Mouse (Mus musculus): ENCODE data around the gene Mdm4. TPM values are rescaled to one million over a fixed set of nuclear protein-coding genes. Genes with fewer than 3 reads are reported as not detected.
"Not testable (repeated sequence)": the region's sequence is repeated elsewhere in the genome, so short reads cannot be mapped to it uniquely, and the experiment has no call there.

Mdm4 gene
- polyA plus RNA-seq, 1 experiment from 2014 or later = 30.0 TPM

DNA sequence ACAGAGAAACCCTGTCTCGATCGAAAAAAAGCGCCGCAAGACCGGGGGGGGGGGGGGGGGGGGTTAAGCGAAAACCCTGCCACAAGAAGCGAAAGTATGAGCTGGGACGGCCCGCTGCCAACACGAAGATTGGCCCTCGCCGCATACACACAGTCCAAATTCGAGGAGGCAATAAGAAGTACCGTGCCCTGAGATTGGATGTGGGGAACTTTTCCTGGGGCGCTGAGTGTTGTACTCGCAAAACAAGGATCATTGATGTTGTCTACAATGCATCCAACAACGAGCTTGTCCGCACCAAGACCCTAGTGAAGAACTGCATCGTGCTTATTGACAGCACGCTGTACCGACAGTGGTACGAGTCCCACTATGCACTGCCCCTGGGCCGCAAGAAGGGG lies 4.6 kb downstream of the Mdm4 start:
- not testable (repeated sequence) for H3K9me3 ChIP-seq; H3K27me3 ChIP-seq; ATAC-seq (ENCODE audit: low read depth); H3K36me3 ChIP-seq; H3K27ac ChIP-seq (replicated peaks); H3K4me1 ChIP-seq (replicated peaks)
- 46% methylated on average over 17 of the region's 23 CpGs for WGBS
- peak overlapping the region; percentile 94 for H3K9ac ChIP-seq
- H3K4me3 ChIP-seq = peak overlapping the region; percentile 91
- H3K4me2 ChIP-seq = peak overlapping the region; percentile 65

DNA sequence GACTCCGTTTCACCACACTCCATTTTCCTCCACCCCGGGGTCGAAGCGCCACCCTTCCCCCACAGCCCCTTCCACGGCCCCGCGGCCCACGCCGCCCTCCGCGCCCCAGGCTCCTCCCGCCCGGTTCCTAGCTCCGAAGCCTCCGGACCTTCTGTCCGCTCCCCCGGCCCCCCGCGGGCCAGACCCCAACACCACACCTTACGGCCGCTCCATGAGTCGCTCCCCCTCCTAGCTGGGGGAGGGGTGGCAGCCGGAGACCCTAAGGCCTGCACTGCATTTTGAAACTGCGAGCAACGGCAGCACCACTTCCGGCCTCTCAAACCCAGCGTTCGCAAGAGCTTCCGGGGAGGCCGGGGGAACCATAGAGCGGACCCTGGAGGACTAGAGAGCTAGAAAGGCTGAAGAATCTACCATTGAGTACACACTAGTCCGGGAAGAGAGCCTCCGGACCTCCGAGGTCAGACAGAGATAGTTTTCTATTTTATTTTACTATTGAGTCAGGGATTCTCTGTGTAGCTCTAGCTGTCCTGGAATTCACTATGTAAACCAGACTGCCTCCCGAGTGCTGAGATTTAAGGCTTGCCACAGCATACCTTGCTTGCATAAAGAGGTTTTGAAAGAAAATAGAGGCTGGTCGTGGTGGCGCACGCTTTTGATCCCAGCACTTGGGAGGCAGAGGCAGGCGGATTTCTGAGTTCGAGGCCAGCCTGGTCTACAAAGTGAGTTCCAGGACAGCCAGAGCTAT lies 5.1 kb downstream of the Mdm4 start:
- H3K4me3 ChIP-seq = peak overlapping the region; percentile 91
- peak overlapping the region; percentile 94 for H3K27ac ChIP-seq (replicated peaks)
- under 1% methylated on average over 40 of the region's 40 CpGs for WGBS
- H3K4me1 ChIP-seq (replicated peaks) = peaks cover 8% of the 10 kb centered on the region
- H3K9me3 ChIP-seq = no peaks in the 10 kb centered on the region
- H3K36me3 ChIP-seq = 0 out of 2 replicates have a peak, but pooled peaks cover 3% of the 10 kb centered on the region
- peak; percentile 95 for ATAC-seq (ENCODE audit: low read depth)
- peak overlapping the region; percentile 94 for H3K9ac ChIP-seq
- no peaks in the 10 kb centered on the region for H3K27me3 ChIP-seq
- H3K4me2 ChIP-seq = peak overlapping the region; percentile 65

DNA sequence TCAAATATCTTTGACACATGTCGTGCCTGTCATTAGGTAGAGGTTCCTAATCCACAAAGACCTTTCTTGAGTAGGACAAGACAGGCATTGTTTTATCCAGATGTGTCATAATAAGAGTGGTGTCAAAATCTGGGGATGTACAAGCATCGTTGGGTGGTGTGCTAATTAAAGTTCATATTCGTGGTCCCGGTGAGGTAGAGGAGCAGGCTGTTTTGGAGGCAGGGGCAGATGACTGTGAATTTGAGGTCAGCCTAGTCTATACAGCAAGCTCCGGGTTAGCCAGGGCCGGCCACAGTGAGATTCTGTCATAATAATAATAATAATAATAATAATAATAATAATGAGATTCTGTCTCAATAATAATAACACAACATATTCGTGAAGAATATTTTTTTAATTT lies 5.9 kb downstream of the Mdm4 start:
- WGBS = 44% methylated on average over 7 of the region's 7 CpGs
- Histone ChIP-seq H3K9ac (peak overlapping the region; percentile 94), H3K4me3 (peak overlapping the region; percentile 91), H3K27ac (replicated peaks) (no peak overlapping the region), H3K36me3 (0 out of 2 replicates have a peak, but pooled peaks cover 3% of the 10 kb centered on the region), H3K9me3 (no peaks in the 10 kb centered on the region), H3K4me2 (peak overlapping the region; percentile 65), H3K4me1 (replicated peaks) (peaks cover 8% of the 10 kb centered on the region), H3K27me3 (no peaks in the 10 kb centered on the region)
- ATAC-seq (ENCODE audit: low read depth) = 0 out of 2 replicates have a peak, but pooled peaks have one; percentile 44

DNA sequence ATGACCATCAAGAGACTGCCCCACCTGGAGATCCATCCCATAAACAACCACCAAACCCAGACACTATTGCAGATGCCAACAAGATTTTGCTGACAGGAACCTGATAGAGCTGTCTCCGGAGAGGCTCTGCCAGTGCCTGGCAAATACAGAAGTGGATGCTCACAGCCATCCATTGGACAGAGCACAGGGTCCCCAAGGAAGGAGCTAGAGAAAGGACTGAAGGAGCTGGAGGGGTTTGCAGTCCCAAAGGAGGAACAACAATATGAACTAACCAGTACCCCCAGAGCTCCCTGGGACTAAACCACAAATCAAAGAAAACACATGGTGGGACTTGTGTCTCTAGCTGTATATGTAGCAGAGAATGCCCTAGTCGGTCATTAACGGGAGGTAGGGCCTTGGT lies 6.6 kb downstream of the Mdm4 start:
- ATAC-seq (ENCODE audit: low read depth); H3K9me3 ChIP-seq; H3K36me3 ChIP-seq; H3K9ac ChIP-seq; H3K4me1 ChIP-seq (replicated peaks); H3K27me3 ChIP-seq; H3K27ac ChIP-seq (replicated peaks): not testable (repeated sequence)
- H3K4me2 ChIP-seq = peak overlapping the region; percentile 65
- WGBS = 91% methylated on average over 3 of the region's 3 CpGs
- H3K4me3 ChIP-seq = peak overlapping the region; percentile 91

DNA sequence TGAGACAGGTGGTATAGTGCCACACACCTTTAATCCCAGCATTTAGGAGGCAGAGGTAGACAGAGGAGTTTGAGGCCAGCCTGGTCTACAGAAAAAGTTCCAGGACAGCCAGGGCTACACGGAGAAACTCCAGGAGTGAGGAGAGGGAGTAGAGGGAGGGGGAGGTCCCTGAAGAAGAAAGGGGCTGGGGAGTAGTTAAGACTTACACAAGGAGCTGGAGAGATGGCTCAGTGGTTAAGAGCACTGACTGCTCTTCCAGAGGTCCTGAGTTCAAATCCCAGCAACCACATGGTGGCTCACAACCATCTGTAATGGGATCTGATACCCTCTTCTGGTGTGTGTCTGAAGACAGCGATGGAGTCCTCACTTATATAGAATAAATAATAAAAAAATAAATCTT lies 8.4 kb downstream of the Mdm4 start:
- ATAC-seq (ENCODE audit: low read depth); H3K4me3 ChIP-seq; H3K9ac ChIP-seq; H3K4me2 ChIP-seq; H3K4me1 ChIP-seq (replicated peaks); H3K27ac ChIP-seq (replicated peaks); H3K9me3 ChIP-seq; H3K27me3 ChIP-seq: not testable (repeated sequence)
- WGBS = 96% methylated on average over 2 of the region's 2 CpGs
- H3K36me3 ChIP-seq = peaks cover 19% of the 10 kb centered on the region

DNA sequence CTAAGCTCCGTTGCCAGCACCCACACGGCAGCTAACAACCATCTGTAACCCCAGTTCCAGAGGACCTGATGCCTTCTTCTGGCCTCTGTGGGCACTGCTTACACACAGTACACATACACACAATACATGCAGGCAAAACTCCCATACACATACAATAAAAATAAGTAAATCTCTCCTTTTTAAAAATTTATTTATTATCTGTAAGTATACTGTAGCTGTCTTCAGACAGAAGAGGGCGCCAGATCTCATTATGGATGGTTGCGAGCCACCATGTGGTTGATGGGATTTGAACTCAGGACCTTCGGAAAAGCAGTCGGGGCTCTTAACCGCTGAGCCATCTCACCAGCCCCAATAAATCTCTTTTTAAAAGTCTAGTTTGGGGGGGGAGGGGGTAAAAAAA lies 9.0 kb downstream of the Mdm4 start:
- peaks cover 8% of the 10 kb centered on the region for H3K4me1 ChIP-seq (replicated peaks)
- no peak overlapping the region for H3K4me3 ChIP-seq
- H3K4me2 ChIP-seq = no peak overlapping the region
- H3K9me3 ChIP-seq = no peaks in the 10 kb centered on the region
- H3K36me3 ChIP-seq = peaks cover 25% of the 10 kb centered on the region
- H3K9ac ChIP-seq = no peak overlapping the region
- 94% methylated on average over 7 of the region's 7 CpGs for WGBS
- ATAC-seq (ENCODE audit: low read depth) = no peak
- no peak overlapping the region for H3K27ac ChIP-seq (replicated peaks)
- no peaks in the 10 kb centered on the region for H3K27me3 ChIP-seq

DNA sequence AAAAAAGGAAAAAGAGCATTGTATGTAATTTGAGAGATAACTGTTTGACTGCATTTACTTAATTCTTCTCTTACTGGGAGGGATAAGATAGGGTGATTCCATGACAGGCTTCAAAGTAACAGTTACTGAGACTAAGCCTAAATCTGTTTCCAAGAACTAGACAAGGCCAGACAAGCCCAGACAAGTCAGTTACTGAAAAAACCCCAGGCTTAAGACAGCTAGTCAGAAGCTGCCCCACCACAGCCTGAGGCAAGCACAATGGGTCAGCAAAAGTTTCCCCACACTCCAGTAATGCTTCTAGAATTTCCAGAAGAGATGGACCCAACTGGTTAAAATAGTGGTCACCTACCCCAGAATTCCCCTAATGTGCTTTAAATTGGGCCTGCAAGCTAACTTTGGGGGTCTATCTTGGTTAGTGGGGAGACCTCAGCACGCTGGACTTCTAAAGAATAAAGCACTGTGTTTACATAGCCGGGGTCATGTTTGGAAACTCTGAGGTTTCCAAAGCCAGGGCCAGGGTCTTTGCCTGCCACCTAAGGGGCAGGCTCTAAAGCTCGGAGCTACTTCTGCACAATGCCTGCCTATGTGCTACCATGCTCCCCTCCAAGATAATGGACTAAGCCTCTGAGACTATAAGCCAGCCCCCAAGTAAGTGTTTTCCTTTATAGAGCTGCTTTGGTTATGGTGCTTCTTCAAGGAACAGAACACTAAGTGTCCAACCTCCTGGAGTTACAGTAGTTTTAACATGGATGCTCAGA lies 10.0 kb downstream of the Mdm4 start:
- H3K4me3 ChIP-seq = no peak overlapping the region
- no peak overlapping the region for H3K27ac ChIP-seq (replicated peaks)
- WGBS = 67% methylated on average over 3 of the region's 3 CpGs
- no peak overlapping the region for H3K9ac ChIP-seq
- no peak for ATAC-seq (ENCODE audit: low read depth)
- peaks cover 8% of the 10 kb centered on the region for H3K4me1 ChIP-seq (replicated peaks)
- no peak overlapping the region for H3K4me2 ChIP-seq
- no peaks in the 10 kb centered on the region for H3K27me3 ChIP-seq
- no peaks in the 10 kb centered on the region for H3K9me3 ChIP-seq
- H3K36me3 ChIP-seq = peaks cover 36% of the 10 kb centered on the region

DNA sequence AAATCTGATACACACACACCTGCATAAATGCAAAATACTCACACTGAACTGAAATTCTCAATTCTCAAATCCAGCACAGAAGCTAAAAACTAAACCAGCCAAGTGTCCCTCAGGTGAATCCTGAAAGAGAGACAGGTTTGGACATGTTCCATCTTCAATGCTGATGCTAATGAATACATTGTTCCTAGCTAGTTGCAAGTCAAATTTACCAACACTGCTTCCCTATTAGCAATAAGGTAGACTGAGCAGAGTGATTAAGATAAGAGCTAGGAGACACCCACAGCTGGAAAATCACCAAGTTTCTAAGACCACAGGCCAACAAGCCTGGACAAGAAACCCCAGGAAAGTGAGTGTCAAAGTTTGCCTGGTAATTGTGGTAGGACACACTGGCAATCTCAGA lies 11.0 kb downstream of the Mdm4 start:
- H3K27ac ChIP-seq (replicated peaks) = no peak overlapping the region
- peaks cover 6% of the 10 kb centered on the region for H3K4me1 ChIP-seq (replicated peaks)
- H3K4me2 ChIP-seq = no peak overlapping the region
- no peak for ATAC-seq (ENCODE audit: low read depth)
- no peak overlapping the region for H3K9ac ChIP-seq
- no peaks in the 10 kb centered on the region for H3K27me3 ChIP-seq
- H3K9me3 ChIP-seq = no peaks in the 10 kb centered on the region
- H3K4me3 ChIP-seq = no peak overlapping the region
- H3K36me3 ChIP-seq = peaks cover 44% of the 10 kb centered on the region

DNA sequence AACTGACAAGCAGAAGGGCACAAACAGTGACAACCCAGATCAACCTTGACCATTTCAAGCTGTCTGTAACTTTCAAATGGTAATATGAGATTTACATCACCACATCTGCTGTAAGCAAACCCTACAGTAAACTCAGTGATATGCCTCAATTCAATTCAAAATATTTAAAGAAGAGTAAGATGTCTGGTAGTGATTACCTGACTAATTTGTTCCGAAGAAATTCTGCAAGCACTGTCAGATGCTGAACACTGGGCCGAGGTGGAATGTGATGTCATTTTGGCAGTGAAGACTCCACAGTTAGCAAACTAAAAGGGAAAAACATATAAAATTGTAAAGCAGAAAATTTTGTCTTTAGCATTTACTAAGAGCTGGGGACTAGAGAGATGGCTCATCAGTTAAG lies 11.8 kb downstream of the Mdm4 start:
- Histone ChIP-seq H3K36me3 (peaks cover 51% of the 10 kb centered on the region), H3K9ac (no peak overlapping the region), H3K27ac (replicated peaks) (no peak overlapping the region), H3K4me3 (no peak overlapping the region), H3K4me2 (no peak overlapping the region), H3K4me1 (replicated peaks) (no peaks in the 10 kb centered on the region), H3K9me3 (no peaks in the 10 kb centered on the region), H3K27me3 (no peaks in the 10 kb centered on the region)
- 97% methylated on average over 2 of the region's 2 CpGs for WGBS
- no peak for ATAC-seq (ENCODE audit: low read depth)

DNA sequence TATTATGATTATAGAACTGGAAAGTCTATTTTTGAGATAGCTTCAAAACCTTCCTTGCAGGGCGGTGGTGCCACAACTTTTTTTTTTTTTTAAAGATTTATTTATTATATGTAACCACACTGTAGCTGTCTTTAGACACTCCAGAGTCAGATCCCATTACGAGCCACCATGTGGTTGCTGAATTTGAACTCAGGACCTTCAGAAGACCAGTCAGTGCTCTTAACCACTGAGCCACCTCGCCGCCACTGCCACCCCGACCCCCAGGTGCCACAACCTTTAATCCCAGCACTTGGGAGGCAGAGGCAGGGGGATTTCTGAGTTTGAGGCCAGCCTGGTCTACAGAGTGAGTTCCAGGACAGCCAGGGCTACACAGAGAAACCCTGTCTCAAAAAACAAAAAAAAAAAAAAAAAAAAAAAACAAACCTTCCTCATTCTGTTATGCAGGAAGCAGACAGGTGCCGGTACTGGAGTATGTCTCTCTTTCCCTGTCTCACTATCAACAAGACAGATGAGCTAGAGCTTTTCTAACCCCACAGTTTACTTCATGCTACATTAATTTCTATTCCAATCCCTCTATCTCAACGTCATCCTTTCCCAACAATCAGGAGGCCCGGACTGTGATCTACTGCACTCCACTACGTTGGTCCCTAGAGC lies 13.5 kb downstream of the Mdm4 start:
- WGBS = 89% methylated on average over 9 of the region's 9 CpGs
- ATAC-seq (ENCODE audit: low read depth) = no peak
- no peaks in the 10 kb centered on the region for H3K9me3 ChIP-seq
- H3K36me3 ChIP-seq = peaks cover 62% of the 10 kb centered on the region
- no peak overlapping the region for H3K9ac ChIP-seq
- no peak overlapping the region for H3K4me3 ChIP-seq
- no peaks in the 10 kb centered on the region for H3K27me3 ChIP-seq
- no peaks in the 10 kb centered on the region for H3K4me1 ChIP-seq (replicated peaks)
- no peak overlapping the region for H3K4me2 ChIP-seq
- no peak overlapping the region for H3K27ac ChIP-seq (replicated peaks)

DNA sequence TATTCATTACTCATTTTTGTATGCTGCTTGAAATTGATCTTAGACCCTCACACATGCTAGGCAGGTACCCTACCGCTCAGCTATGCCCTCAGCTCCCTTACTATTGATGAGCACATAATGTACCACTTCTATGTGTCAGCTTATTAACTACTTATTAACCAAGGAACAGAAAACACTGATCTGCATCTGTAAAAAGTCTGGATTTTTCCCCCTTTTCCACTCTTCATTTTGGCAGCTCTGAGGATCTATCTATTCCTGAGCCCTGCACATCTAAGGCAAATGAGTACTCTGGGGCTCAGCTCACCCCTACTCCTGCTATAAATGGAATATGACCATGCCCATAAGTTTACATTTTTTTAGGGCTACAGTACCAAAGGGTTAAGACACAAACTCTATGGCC lies 16.2 kb downstream of the Mdm4 start:
- no peak for ATAC-seq (ENCODE audit: low read depth)
- Histone ChIP-seq H3K27ac (replicated peaks) (no peak overlapping the region), H3K9ac (no peak overlapping the region), H3K4me1 (replicated peaks) (no peaks in the 10 kb centered on the region), H3K27me3 (no peaks in the 10 kb centered on the region), H3K36me3 (peaks cover 73% of the 10 kb centered on the region), H3K9me3 (no peaks in the 10 kb centered on the region), H3K4me3 (no peak overlapping the region), H3K4me2 (no peak overlapping the region)
- WGBS = 89% methylated on average over 1 of the region's 1 CpGs

DNA sequence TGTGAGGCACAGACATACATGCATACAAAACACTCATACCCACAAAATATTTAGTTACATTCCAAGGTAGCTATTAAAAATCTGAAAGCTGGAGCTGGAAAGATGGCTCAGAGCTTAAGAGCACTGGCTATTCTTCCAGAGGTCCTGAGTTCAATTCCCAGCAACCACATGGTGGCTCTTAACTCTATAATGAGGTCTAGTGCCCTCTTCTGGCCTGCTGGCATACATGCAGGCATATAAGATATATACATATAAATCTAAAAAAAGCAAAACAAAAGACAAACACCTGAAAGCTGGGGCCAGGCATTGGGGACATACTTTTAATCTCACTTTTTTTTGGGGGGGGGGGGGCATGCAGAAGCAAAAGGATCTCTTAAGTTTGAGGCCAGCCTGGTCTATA lies 17.0 kb downstream of the Mdm4 start:
- H3K36me3 ChIP-seq = peaks cover 73% of the 10 kb centered on the region

More for the DNA sequence above, 17.0 kb downstream of the Mdm4 start:
- Histone ChIP-seq H3K4me3 (no peak overlapping the region), H3K4me1 (replicated peaks) (no peaks in the 10 kb centered on the region), H3K27ac (replicated peaks) (no peak overlapping the region), H3K27me3 (no peaks in the 10 kb centered on the region), H3K4me2 (no peak overlapping the region), H3K9me3 (no peaks in the 10 kb centered on the region), H3K9ac (no peak overlapping the region)
- ATAC-seq (ENCODE audit: low read depth) = no peak

Measured in neural tube, embryonic 13.5 days (tissue).